Mouse (Mus musculus) thymus, adult 18-20 months (tissue): ENCODE data around the gene Klrb1f.
"Not testable (repeated sequence)": the region's sequence is repeated elsewhere in the genome, so short reads cannot be mapped to it uniquely, and the experiment has no call there.

Experiments used
- DNase-seq, 2 experiments: peaks; one replicate each; pipeline ENCODE4 v3.0.0; 2022; ENCODE audit warnings: mixed read lengths in 2 of 2

The Klrb1f gene

GRCm38 (mm10) chr6:129048857-129049473 lies 3.3 kb downstream of the Klrb1f start:
- DNase-seq: peak; percentile 41 to 43

GRCm38 (mm10) chr6:129049596-129050251 lies 4.0 kb downstream of the Klrb1f start:
- no peak for DNase-seq

- no peak for DNase-seq
These were observed 5.4 kb downstream of the Klrb1f start for GRCm38 (mm10) chr6:129051086-129051485.

- DNase-seq: no peak
These were observed 6.0 kb downstream of the Klrb1f start for GRCm38 (mm10) chr6:129051731-129052130.

- no peak for DNase-seq
These were observed 10.5 kb downstream of the Klrb1f start for GRCm38 (mm10) chr6:129056237-129056636.

GRCm38 (mm10) chr6:129058013-129058412 lies 12.3 kb downstream of the Klrb1f start:
- DNase-seq: no peak

- no peak for DNase-seq
These were observed 19.7 kb downstream of the Klrb1f start for GRCm38 (mm10) chr6:129065407-129065806.

GRCm38 (mm10) chr6:129065857-129066256 lies 20.2 kb downstream of the Klrb1f start:
- DNase-seq: no peak

- DNase-seq: no peak
These were observed 20.8 kb downstream of the Klrb1f start for GRCm38 (mm10) chr6:129066530-129066929.

- DNase-seq: peak in 1 of 2 experiments; percentile 35
These were observed 21.3 kb downstream of the Klrb1f start for GRCm38 (mm10) chr6:129066986-129067385.

GRCm38 (mm10) chr6:129085098-129085497 lies 39.4 kb downstream of the Klrb1f start:
- DNase-seq: no peak

- DNase-seq: not testable (repeated sequence)
These were observed 40.3 kb downstream of the Klrb1f start for GRCm38 (mm10) chr6:129086031-129086430.

GRCm38 (mm10) chr6:129088161-129088560 lies 42.5 kb downstream of the Klrb1f start:
- DNase-seq: no peak

GRCm38 (mm10) chr6:129088596-129088995 lies 42.9 kb downstream of the Klrb1f start:
- not testable (repeated sequence) for DNase-seq

- DNase-seq: no peak
These were observed 49.5 kb downstream of the Klrb1f start for GRCm38 (mm10) chr6:129095166-129095565.

- DNase-seq: no peak
These were observed 52.2 kb downstream of the Klrb1f start for GRCm38 (mm10) chr6:129097929-129098328.

GRCm38 (mm10) chr6:129100794-129101193 lies 55.1 kb downstream of the Klrb1f start, which contains the start of gene Clec2e:
Gene Clec2e, minus strand, starts transcription at chr6:129100913.
- not testable (repeated sequence) for DNase-seq

GRCm38 (mm10) chr6:129101604-129102003 lies 55.9 kb downstream of the Klrb1f start:
- no peak for DNase-seq

GRCm38 (mm10) chr6:129102858-129103555 lies 57.3 kb downstream of the Klrb1f start:
- DNase-seq: no peak
